Mouse (Mus musculus): Measurements from ENCODE around the gene Dhodh.

Gene Dhodh

DNA sequence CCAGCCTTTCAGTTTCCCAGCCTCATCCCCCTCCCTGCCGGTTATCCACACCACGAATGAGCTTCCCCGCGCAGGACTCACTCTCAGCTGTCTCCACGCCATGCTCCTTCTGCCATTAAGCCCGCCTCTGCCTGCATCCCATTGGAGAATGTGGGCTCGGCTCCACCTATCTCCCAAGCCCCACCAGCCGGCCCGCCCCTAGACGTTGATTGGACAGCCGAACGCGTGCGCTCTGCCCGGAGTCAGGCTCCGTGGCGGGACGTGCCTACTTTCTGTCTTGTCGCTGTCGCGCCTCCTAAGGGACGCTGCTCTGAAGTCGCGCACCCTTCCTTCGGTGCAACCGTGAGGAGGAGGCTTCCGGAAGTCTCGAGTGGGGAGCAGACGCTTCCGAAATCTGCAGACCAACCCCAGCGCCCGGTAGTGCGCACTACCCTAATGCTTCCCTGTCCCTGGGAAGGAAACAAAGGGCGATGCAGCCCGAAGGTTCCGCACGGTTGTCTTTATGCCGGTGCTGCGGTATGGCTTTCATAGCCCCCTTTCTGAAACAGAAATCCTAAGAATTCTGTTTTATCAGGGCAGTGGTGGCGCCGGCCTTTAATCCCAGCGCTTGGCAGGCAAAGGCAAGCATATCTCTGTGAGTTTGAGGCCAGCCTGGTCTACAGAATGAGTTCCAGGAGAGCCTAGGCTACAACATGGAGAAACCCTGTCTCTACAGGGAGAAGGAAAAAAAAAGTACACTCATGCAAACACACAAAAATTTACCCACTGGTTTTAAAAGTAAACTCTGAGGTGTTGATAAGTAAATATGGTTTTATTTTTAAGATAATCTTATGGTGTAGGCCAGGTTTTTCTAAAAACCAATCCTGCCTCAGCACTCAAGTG lies at the start of gene Dhodh:
Gene Dhodh (minus strand): TSS at position 403 of the 882 bp plus-strand sequence.
- DNase-seq (ENCODE audit: low read depth, low spot score): peak; percentile 92

- no peak for DNase-seq (ENCODE audit: low read depth, low spot score)
These were observed 48.4 kb upstream of the Dhodh start for GRCm38 (mm10) chr8:109656860-109657259.

- DNase-seq (ENCODE audit: low read depth, low spot score): no peak
These were observed 42.3 kb upstream of the Dhodh start for GRCm38 (mm10) chr8:109650801-109651200.

GRCm38 (mm10) chr8:109648469-109648868 lies 40.0 kb upstream of the Dhodh start:
- DNase-seq (ENCODE audit: low read depth, low spot score): no peak

DNA sequence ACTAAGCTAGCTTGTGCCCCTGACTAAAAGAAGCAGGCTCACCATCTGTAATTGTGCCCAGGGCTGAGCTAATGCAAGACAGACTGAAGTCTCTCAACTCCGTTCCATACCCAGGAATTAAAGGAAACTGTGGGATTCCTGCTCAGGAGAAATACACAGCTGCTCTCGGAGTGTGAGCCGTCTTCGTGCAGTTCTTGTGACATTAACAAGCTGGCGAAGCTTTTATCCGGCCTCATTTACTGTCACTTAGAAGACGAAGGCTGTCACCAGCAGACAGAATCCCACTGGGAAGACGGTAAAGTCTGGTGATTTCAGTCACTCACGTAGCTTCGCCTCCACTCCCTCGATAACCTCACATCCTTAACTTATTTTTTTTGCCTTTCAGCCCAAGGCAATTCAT lies 38.9 kb upstream of the Dhodh start:
- DNase-seq (ENCODE audit: low read depth, low spot score): no peak

DNA sequence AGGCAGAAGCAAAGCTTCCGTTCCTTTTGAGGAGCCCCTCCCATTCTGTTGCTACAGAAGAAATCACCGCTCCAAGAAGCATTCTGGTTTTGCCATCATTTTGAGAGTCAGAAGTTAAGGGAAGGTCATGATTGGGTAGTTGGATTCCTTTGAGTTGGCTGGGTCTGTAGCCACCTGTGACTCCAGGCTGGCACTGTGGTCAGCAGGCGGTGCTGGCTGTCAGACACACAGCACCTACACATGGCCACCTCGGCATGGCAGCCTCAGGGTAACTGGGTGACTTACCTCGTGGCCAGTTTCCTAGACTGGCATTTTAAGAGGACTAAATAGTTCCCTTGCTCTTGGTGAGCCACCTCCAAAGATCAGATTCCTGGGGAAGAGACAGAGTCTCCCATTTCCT lies 32.8 kb upstream of the Dhodh start:
- DNase-seq (ENCODE audit: low read depth, low spot score): no peak

DNA sequence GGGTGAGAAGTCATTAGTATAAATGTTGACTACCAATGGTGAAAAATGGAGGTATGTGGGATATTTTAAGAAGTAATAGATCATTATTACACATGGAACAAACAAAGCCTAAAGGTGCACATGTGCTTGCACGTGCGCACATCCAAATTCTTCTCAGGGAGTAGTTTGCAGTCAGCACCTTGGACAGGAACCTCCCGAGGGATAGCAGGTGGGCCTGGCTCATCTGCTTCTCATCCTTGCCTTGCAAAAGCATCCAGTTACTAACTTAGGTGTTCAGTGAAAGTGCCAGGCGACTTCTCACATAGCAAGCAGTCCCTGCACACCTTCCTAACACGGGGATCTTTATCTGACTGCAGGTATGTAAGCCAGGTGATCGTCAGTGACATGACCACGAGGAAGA lies 31.9 kb upstream of the Dhodh start:
- DNase-seq (ENCODE audit: low read depth, low spot score): no peak

DNA sequence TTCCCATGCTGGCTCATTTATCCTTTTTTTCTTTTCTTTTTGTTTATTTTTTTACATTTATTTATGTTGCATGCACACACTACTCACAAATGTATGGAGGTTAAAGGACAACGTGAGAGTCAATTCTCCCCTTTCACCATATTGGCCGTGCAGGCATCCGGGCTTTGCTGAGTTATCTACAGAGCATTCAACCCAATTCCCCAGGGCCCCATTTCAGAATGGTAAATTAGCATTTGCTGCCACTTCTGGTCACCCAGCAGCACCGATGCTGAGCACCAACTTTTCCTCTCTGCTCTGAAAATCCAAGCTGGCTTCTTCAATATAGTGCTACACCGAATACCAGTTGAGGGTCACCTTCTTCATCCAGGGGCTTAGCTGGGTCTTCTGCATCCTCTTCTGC lies 30.4 kb upstream of the Dhodh start:
- no peak for DNase-seq (ENCODE audit: low read depth, low spot score)

- no peak for DNase-seq (ENCODE audit: low read depth, low spot score)
These were observed 26.7 kb upstream of the Dhodh start for GRCm38 (mm10) chr8:109635146-109635545.

GRCm38 (mm10) chr8:109632498-109632897 lies 24.0 kb upstream of the Dhodh start:
- DNase-seq (ENCODE audit: low read depth, low spot score): no peak

GRCm38 (mm10) chr8:109628638-109629037 lies 20.2 kb upstream of the Dhodh start:
- DNase-seq (ENCODE audit: low read depth, low spot score): no peak

GRCm38 (mm10) chr8:109615569-109615968 lies 7.1 kb upstream of the Dhodh start:
- no peak for DNase-seq (ENCODE audit: low read depth, low spot score)

DNA sequence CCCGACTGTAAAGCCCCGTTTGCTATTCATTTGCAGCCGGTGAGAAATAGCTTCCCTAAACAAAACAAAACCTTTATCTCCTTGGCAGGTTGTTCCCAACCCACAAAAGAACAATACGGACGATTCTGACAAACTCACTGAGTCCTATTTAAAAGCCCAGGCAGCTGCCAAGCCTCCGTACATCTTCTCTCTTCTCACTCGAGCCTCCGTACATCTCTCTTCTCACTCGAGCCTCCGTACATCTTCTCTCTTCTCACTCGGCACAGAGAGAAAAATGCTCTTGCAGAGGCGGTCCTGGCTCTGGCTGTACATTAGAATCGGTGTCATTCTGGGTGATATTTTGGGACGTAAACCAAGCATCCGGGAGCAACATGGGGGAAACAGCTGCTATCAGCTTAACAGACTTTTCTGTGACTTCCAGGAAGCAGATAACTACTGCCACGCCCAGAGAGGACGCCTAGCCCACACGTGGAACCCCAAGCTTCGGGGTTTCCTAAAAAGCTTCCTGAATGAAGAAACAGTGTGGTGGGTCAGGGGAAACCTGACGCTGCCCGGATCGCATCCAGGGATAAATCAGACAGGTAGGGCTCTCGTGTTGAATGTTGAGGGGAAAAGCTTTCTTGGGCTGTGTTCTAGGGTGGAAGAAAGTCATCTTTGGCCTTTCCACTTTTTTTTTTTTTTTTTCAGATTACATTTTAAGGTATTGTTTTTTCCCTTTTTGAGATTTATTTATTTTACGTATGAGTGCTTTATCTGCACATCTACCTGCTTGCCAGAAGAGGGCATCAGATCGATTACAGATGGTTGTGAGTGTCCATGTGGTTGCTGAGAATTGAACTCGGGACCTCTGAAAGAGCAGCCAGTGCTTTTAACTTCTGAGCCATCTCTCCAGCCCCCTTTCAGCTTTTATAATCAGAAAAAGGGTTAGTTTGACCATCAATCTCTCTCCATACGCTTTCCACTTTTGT lies 6.1 kb upstream of the Dhodh start, which contains the start of gene Pkd1l3:
Gene Pkd1l3 (plus strand): TSS at position 275 of the 968 bp plus-strand sequence.
- no peak for DNase-seq (ENCODE audit: low read depth, low spot score)

- DNase-seq (ENCODE audit: low read depth, low spot score): no peak
These were observed 655 bp upstream of the Dhodh start for GRCm38 (mm10) chr8:109609153-109609502.

GRCm38 (mm10) chr8:109607650-109608049 lies 823 bp downstream of the Dhodh start:
- peak; percentile 13 for DNase-seq (ENCODE audit: low read depth, low spot score)

GRCm38 (mm10) chr8:109606725-109607124 lies 1.7 kb downstream of the Dhodh start:
- no peak for DNase-seq (ENCODE audit: low read depth, low spot score)

- DNase-seq (ENCODE audit: low read depth, low spot score): peak; percentile 55
These were observed 12.6 kb downstream of the Dhodh start for GRCm38 (mm10) chr8:109595854-109596253.

DNA sequence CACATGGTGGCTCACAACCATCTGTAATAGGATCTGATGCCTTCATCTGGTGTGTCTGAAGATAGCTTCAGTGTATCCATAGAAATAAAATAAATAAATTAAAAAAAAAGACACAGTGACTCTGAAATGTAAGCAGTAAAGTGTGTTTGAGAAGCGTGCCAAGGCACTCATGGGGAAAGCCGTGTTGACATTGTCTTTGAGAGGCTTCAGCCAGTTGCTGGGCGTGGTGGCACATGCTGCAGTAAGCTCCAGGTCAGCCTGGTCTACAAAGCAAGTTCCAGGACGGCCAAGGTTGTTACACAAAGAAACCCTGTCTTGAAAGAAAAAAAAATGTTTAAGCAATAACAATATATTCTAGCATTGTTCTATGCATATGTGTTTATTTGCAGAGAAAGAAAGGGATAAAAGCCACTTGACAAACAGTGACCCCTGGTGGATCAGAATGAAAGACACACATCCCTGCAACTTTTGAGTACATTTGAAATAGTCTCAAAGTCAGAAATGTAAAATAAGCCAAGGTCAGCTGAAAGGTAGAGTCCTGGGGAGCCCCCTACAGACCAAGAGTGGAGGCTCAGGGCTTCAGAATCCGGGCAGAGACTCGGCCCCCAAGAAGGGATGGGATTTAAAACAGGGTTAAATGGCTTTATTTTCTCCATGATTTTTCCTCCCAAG lies 15.2 kb downstream of the Dhodh start:
- peak; percentile 29 for DNase-seq (ENCODE audit: low read depth, low spot score)

- no peak for DNase-seq (ENCODE audit: low read depth, low spot score)
These were observed 16.3 kb downstream of the Dhodh start for GRCm38 (mm10) chr8:109592164-109592563.

DNA sequence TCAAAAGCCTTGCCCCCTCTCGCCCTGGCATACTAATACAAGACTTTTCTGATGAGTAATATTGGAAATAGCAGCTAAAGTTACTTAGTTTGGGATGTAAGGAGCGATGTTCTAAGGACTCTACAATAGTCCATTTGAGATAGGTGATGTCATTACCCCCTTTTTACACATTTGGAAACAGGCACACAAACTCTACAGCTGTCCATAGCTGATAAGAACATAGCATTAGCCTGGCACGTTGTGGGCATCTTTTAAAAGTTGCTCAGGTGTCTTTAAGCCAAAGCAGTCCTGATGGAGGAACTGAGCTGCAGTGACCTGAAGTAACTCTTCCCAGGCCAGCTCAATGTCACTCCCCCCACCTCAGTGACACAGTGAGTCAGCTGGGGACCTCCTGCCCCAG lies 17.1 kb downstream of the Dhodh start:
- DNase-seq (ENCODE audit: low read depth, low spot score): no peak

GRCm38 (mm10) chr8:109590901-109591300 lies 17.6 kb downstream of the Dhodh start:
- DNase-seq (ENCODE audit: low read depth, low spot score): no peak

All from forelimb bud, embryonic 11.5 days (tissue).